12 mouse cellular contexts compared by ENCODE assay signal in genomic region chr16:72995955-72996535, GRCm38 (mm10).
DNase-seq lines count a peak whose midpoint lies in the region; ATAC-seq and TF ChIP-seq lines count a peak whose summit lies in the region.
"Had no signal": no experiment of that assay in that cellular context is flagged by ENCODE, and none has a peak within 500 bp of the region (broad histone marks: within the 10 kb centered on the region; RNA-seq: fewer than 3 reads in every experiment).

No protein-coding gene starts in this region.

- no peak overlapping the region for H3K9ac ChIP-seq in hindbrain, embryonic 14.5 days
- H3K9ac ChIP-seq in hindbrain, postnatal 0 days (replicated peaks; ENCODE audit: low read length) = no peak overlapping the region
- no peak overlapping the region for H3K9ac ChIP-seq in forebrain, embryonic 14.5 days (ENCODE audit: low read length)
- no peak overlapping the region for H3K9ac ChIP-seq in limb, embryonic 14.5 days (ENCODE audit: low read depth, low read length, severe bottlenecking)
- H3K9ac ChIP-seq: liver, embryonic 13.5 days had no signal

- peak overlapping the region; percentile 69; the same call in 1 of the 2 replicates for H3K27ac ChIP-seq in hindbrain, embryonic 14.5 days
- no peak overlapping the region for H3K27ac ChIP-seq in hindbrain, postnatal 0 days
- H3K27ac ChIP-seq in forebrain, embryonic 14.5 days (ENCODE audit: low read depth, low read length) = no peak overlapping the region
- no peak overlapping the region for H3K27ac ChIP-seq in limb, embryonic 14.5 days (replicated peaks; ENCODE audit: low read depth, low read length)
- H3K27ac ChIP-seq: left cerebral cortex, adult 2 months; liver, embryonic 13.5 days had no signal

- 60% methylated on average over 10 of the region's 10 CpGs for WGBS in hindbrain, embryonic 14.5 days
- WGBS in hindbrain, postnatal 0 days = 63% methylated on average over 10 of the region's 10 CpGs
- 23% methylated on average over 10 of the region's 10 CpGs for WGBS in forebrain, embryonic 14.5 days
- WGBS in limb, embryonic 14.5 days = 20% methylated on average over 10 of the region's 10 CpGs

- H3K9me3 ChIP-seq in hindbrain, embryonic 14.5 days (ENCODE audit: control insufficient read depth, low read length) = no peaks in the 10 kb centered on the region
- H3K9me3 ChIP-seq in hindbrain, postnatal 0 days (ENCODE audit: low read length) = no peaks in the 10 kb centered on the region
- no peaks in the 10 kb centered on the region for H3K9me3 ChIP-seq in forebrain, embryonic 14.5 days (replicated peaks; ENCODE audit: control insufficient read depth, low read length)
- H3K9me3 ChIP-seq in limb, embryonic 14.5 days (ENCODE audit: control insufficient read depth, low read length) = no peaks in the 10 kb centered on the region
- H3K9me3 ChIP-seq: liver, embryonic 13.5 days had no signal

- H3K4me2 ChIP-seq in hindbrain, embryonic 14.5 days (replicated peaks) = no peak overlapping the region
- H3K4me2 ChIP-seq in hindbrain, postnatal 0 days (ENCODE audit: low read depth, low read length) = no peak overlapping the region
- no peak overlapping the region for H3K4me2 ChIP-seq in forebrain, embryonic 14.5 days (ENCODE audit: low read length)
- no peak overlapping the region for H3K4me2 ChIP-seq in limb, embryonic 14.5 days (replicated peaks; ENCODE audit: low read depth, low read length, severe bottlenecking)
- H3K4me2 ChIP-seq: liver, embryonic 13.5 days had no signal

- no peaks in the 10 kb centered on the region for H3K27me3 ChIP-seq in hindbrain, embryonic 14.5 days (ENCODE audit: control insufficient read depth, insufficient read depth, low read length)
- no peaks in the 10 kb centered on the region for H3K27me3 ChIP-seq in hindbrain, postnatal 0 days (ENCODE audit: insufficient read depth, low read length)
- no peaks in the 10 kb centered on the region for H3K27me3 ChIP-seq in forebrain, embryonic 14.5 days (replicated peaks; ENCODE audit: control insufficient read depth, insufficient read depth, low read length)
- no peaks in the 10 kb centered on the region for H3K27me3 ChIP-seq in limb, embryonic 14.5 days (ENCODE audit: control insufficient read depth, insufficient read depth, low read length)
- H3K27me3 ChIP-seq: liver, embryonic 13.5 days had no signal

- DNase-seq in hindbrain, embryonic 14.5 days (ENCODE audit: low spot score) = peak; percentile 33
- no peak for DNase-seq in hindbrain, postnatal 0 days (ENCODE audit: low spot score)
- peak; percentile 75 for DNase-seq in brain, embryonic 14.5 days (ENCODE audit: low read depth)
- DNase-seq in forebrain, embryonic 14.5 days (ENCODE audit: low spot score) = peak; percentile 47
- DNase-seq in limb, embryonic 14.5 days (ENCODE audit: low spot score) = peak; percentile 45
- no peak for DNase-seq in spleen, postnatal 10 days (ENCODE audit: low spot score in 2 of 2)
- no peak for DNase-seq in layer of hippocampus, postnatal 36 days
- no peak for DNase-seq in kidney, adult 11 months
- DNase-seq: gastrocnemius, postnatal 14 days; liver, embryonic 13.5 days had no signal

- peaks cover 3% of the 10 kb centered on the region; the same call in 1 of the 2 replicates for H3K36me3 ChIP-seq in hindbrain, embryonic 14.5 days (replicated peaks; ENCODE audit: control insufficient read depth, insufficient read depth)
- H3K36me3 ChIP-seq in hindbrain, postnatal 0 days (ENCODE audit: insufficient read depth, low read length) = no peaks in the 10 kb centered on the region
- no peaks in the 10 kb centered on the region for H3K36me3 ChIP-seq in forebrain, embryonic 14.5 days (ENCODE audit: control insufficient read depth, insufficient read depth, low read length)
- peaks cover 15% of the 10 kb centered on the region for H3K36me3 ChIP-seq in limb, embryonic 14.5 days (ENCODE audit: control insufficient read depth, insufficient read depth, low read length)
- H3K36me3 ChIP-seq: liver, embryonic 13.5 days had no signal

- H3K4me1 ChIP-seq in hindbrain, embryonic 14.5 days (replicated peaks; ENCODE audit: control insufficient read depth, insufficient read depth, low read length) = peaks cover 14% of the 10 kb centered on the region; the same call in 1 of the 2 replicates
- no peaks in the 10 kb centered on the region for H3K4me1 ChIP-seq in hindbrain, postnatal 0 days (ENCODE audit: insufficient read depth, low read length)
- peaks cover 10% of the 10 kb centered on the region for H3K4me1 ChIP-seq in forebrain, embryonic 14.5 days (ENCODE audit: control insufficient read depth, insufficient read depth, low read length)
- peaks cover 20% of the 10 kb centered on the region for H3K4me1 ChIP-seq in limb, embryonic 14.5 days (ENCODE audit: control insufficient read depth, insufficient read depth, low read length)

- TF ChIP-seq POLR2A in brain, embryonic 14.5 days (IDR thresholded peaks at IDR 0.05; ENCODE audit: borderline replicate concordance, extremely low read depth, insufficient read depth, insufficient read length, poor library complexity, severe bottlenecking) = no peak
- no peak for TF ChIP-seq POLR2A in limb, embryonic 14.5 days (IDR thresholded peaks at IDR 0.05; ENCODE audit: borderline replicate concordance, extremely low read depth, insufficient read depth, insufficient read length)

- no peak overlapping the region for H3K4me3 ChIP-seq in hindbrain, embryonic 14.5 days (replicated peaks; ENCODE audit: low read length)
- H3K4me3 ChIP-seq in hindbrain, postnatal 0 days (ENCODE audit: low read length) = no peak overlapping the region
- H3K4me3 ChIP-seq in forebrain, embryonic 14.5 days (ENCODE audit: low read depth, low read length) = no peak overlapping the region
- H3K4me3 ChIP-seq in limb, embryonic 14.5 days (replicated peaks; ENCODE audit: low read length) = no peak overlapping the region
- H3K4me3 ChIP-seq: erythroblast, embryonic 14.5 days; left cerebral cortex, adult 2 months; liver, embryonic 13.5 days had no signal

- no peak for ATAC-seq in hindbrain, embryonic 14.5 days (ENCODE audit: low FRiP score)
- ATAC-seq in hindbrain, postnatal 0 days = no peak
- ATAC-seq in forebrain, embryonic 14.5 days = no peak
- ATAC-seq in limb, embryonic 14.5 days (ENCODE audit: low FRiP score, low read depth) = 0 out of 2 replicates have a peak, but pooled peaks have one; percentile 9

- TF ChIP-seq CTCF in hindbrain, postnatal 0 days (IDR thresholded peaks at IDR 0.05; ENCODE audit: low read depth) = no peak
- TF ChIP-seq CTCF in brain, embryonic 14.5 days (IDR thresholded peaks at IDR 0.05; ENCODE audit: borderline replicate concordance, extremely low read depth, insufficient read depth, insufficient read length) = no peak

Comparison
In these comparisons a context has a peak if more than half of its experiments do, and no peak if none do; other contexts are left out.
1. DNase-seq: peak in hindbrain, embryonic 14.5 days (single experiment), brain, embryonic 14.5 days (single experiment), forebrain, embryonic 14.5 days (single experiment) and limb, embryonic 14.5 days (single experiment); none in hindbrain, postnatal 0 days (single experiment), spleen, postnatal 10 days (0 of 2), layer of hippocampus, postnatal 36 days (0 of 2) and kidney, adult 11 months (single experiment).